Mouse (Mus musculus) limb, embryonic 14.5 days (tissue): Measurements from ENCODE around the gene Tfdp1. TPM values are rescaled to one million over a fixed set of nuclear protein-coding genes. Genes with fewer than 3 reads are reported as not detected.

ENCODE experiments used
- ATAC-seq: fragments of 200-750 bp; cut with Nextera tagmentation; 2 replicates; pipeline ENCODE4 v1.8.0; 2017; ENCODE audit warnings: low read depth, moderate number of reproducible peaks, moderate TSS enrichment; ENCODE audit not compliant: low FRiP score
- DNase-seq: peaks from one replicate; pipeline ENCODE4 v3.0.0-alpha.2; 2015; ENCODE audit warnings: low spot score
- H3K27ac ChIP-seq: fragments of 300-500 bp; sonication (generic); replicated peaks from 2 replicates; pipeline ENCODE4 v1.5.1; 2014; ENCODE audit warnings: low read depth, mild to moderate bottlenecking, low read length, moderate library complexity, mixed read lengths
- H3K27me3 ChIP-seq: fragments of 300-500 bp; sonication (generic); 2 replicates; pipeline ENCODE4 v1.6.1; 2014; ENCODE audit warnings: low read length, mixed read lengths; ENCODE audit not compliant: control insufficient read depth, insufficient read depth
- H3K36me3 ChIP-seq: fragments of 300-500 bp; sonication (generic); 2 replicates; pipeline ENCODE4 v1.6.1; 2014; ENCODE audit warnings: mild to moderate bottlenecking, low read length, moderate library complexity, mixed read lengths; ENCODE audit not compliant: control insufficient read depth, insufficient read depth
- H3K4me1 ChIP-seq: fragments of 300-500 bp; sonication (generic); 2 replicates; pipeline ENCODE4 v1.6.1; 2014; ENCODE audit warnings: antibody characterized with exemption, low read length, mixed read lengths; ENCODE audit not compliant: control insufficient read depth, insufficient read depth
- H3K4me2 ChIP-seq: fragments of 300-500 bp; sonication (generic); replicated peaks from 2 replicates; pipeline ENCODE4 v1.6.1; 2014; ENCODE audit warnings: low read depth, mild to moderate bottlenecking, low read length, moderate library complexity; ENCODE audit not compliant: severe bottlenecking
- H3K4me3 ChIP-seq: fragments of 300-500 bp; sonication (generic); replicated peaks from 2 replicates; pipeline ENCODE4 v1.5.1; 2014; ENCODE audit warnings: low read length
- H3K9ac ChIP-seq: fragments of 300-500 bp; sonication (generic); 2 replicates; pipeline ENCODE4 v1.6.1; 2014; ENCODE audit warnings: mild to moderate bottlenecking, low read depth, low read length, moderate library complexity; ENCODE audit not compliant: severe bottlenecking
- H3K9me3 ChIP-seq: fragments of 300-500 bp; sonication (generic); 2 replicates; pipeline ENCODE4 v1.6.1; 2016; ENCODE audit warnings: low read length; ENCODE audit not compliant: control insufficient read depth
- POLR2A ChIP-seq: fragments of 200-500 bp; IDR thresholded peaks from 2 replicates; pipeline ENCODE4 v1.8.0; 2012; ENCODE audit warnings: inconsistent platforms, mild to moderate bottlenecking, moderate library complexity, borderline replicate concordance; ENCODE audit not compliant: insufficient read depth, insufficient read length; ENCODE audit errors: extremely low read depth
- WGBS: fragments of 180-500 bp; shearing (Covaris S2); extraction: QIAGEN DNeasy Blood & Tissue Kit; methylation state at CpG from one replicate; pipeline ENCODE4 v1.1.7; 2014; 5-methylcytosine and 5-hydroxymethylcytosine counted together
- polyA plus RNA-seq, 2 experiments: library from polyadenylated mRNA; depleted of rRNA in 1 of 2; stranded (reverse) in 1 of 2; unstranded in 1 of 2; fragments of >200 nt; fragmentation: Nextera tagmentation in 1 of 2; extraction: Ambion mirVana in 1 of 2; gene quantifications; 2 replicates each; pipeline versions ENCODE4 v1.2.1 to v1.2.3; 2012 to 2014

Gene Tfdp1
- polyA plus RNA-seq, 2 experiments, result 162 to 230 TPM

DNA sequence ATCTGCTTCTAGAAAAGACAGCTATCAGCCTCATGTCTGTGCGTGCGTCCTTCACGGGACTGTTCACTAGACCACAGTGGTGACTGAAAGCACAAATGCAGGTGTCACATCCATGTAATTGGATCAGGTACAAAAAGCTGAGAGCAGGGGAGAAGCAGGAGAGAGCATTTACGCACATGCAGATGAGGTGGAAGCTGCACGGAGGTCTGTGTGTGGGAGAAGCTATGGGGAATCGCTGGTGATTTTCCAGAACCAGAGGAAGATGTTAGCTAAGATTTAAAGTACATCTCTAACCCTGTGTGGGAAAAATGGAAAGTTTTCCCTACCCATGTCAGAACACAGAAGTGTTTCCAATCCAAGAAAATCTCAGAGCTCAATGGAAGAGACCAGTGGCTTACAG, 33.1 kb upstream of the Tfdp1 start:
- 92% methylated on average over 6 of the region's 6 CpGs for WGBS
- Histone ChIP-seq H3K9ac (no peak overlapping the region), H3K4me2 (no peak overlapping the region), H3K27ac (no peak overlapping the region), H3K36me3 (peaks cover 56% of the 10 kb centered on the region), H3K9me3 (no peaks in the 10 kb centered on the region), H3K27me3 (no peaks in the 10 kb centered on the region), H3K4me3 (no peak overlapping the region), H3K4me1 (no peaks in the 10 kb centered on the region)
- no peak for TF ChIP-seq POLR2A
- DNase-seq (no peak), ATAC-seq (no peak)

DNA sequence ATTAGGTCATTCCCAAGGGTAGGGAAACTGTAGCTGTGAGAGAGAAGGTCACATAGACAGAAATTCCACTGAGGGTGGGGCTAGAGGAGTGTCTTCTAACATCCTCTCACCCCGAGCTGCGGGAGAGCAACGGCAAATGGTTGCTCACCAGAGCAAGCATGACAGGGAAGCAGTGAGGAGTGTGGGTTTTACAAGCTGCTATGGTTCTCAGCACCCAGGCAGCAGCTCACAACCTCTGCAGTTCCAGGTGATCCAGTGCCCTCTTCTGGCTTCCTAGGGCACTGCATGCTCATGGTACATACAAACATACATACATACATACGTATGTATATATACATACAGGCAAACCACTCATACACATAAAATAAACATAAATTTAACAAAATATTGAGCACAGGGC, 32.7 kb upstream of the Tfdp1 start:
- Histone ChIP-seq H3K9me3 (no peaks in the 10 kb centered on the region), H3K9ac (no peak overlapping the region), H3K36me3 (peaks cover 54% of the 10 kb centered on the region), H3K4me3 (no peak overlapping the region), H3K27me3 (no peaks in the 10 kb centered on the region), H3K4me2 (no peak overlapping the region), H3K27ac (no peak overlapping the region), H3K4me1 (no peaks in the 10 kb centered on the region)
- TF ChIP-seq POLR2A, result no peak
- no peak for DNase-seq
- 94% methylated on average over 4 of the region's 4 CpGs for WGBS
- ATAC-seq, result no peak

DNA sequence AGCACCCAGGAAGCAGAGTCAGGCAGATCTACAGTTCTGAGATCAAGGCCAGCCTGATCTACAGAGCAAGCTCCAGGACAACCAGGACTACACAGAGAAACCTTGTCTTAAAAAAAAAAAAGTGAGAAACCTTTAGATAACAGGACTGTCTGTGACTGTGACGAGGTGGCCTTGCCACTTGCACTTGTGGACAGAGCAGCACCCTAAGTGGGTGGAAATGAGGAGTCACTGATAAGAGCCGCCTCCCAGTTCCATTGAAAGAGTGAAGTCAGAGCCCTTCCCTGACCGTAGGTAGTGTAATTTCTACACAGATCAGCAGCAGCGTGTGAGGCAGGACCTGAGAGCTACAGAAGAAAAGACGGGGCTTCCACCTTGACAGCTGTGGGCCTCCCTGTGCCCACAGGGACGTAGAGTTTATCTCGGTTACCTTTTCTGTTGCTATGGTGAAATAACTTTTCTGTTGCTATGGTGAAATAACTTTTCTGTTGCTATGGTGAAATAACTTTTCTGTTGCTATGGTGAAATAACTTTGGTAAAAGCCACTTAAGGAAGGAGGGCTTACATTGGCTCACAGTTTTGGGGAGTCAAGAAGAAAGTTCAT, 32.1 kb upstream of the Tfdp1 start:
- no peak for ATAC-seq

DNA sequence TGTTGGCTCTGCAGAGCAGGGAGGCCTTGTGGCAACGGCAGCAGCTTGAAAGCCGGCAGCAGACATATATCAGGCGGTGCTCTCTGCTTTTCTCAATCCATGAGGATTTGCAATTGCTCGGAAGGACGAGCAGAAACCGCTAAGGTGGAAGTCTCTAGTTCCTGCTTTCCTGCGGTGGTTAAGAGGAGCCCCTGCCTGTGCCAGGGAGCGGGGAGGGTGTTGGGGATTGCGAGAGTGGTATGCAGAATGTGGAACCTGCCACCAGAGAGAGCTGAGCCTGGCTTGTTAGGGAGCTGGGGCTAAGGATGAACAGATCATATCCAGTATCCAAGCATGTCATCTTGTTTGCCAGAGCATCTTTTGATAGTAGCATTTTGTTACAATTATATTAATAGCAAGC, 31.6 kb upstream of the Tfdp1 start:
- ATAC-seq (no peak), DNase-seq (no peak)
- Histone ChIP-seq H3K4me1 (no peaks in the 10 kb centered on the region), H3K9me3 (no peaks in the 10 kb centered on the region), H3K4me2 (no peak overlapping the region), H3K27ac (no peak overlapping the region), H3K9ac (no peak overlapping the region), H3K4me3 (no peak overlapping the region), H3K27me3 (no peaks in the 10 kb centered on the region), H3K36me3 (peaks cover 54% of the 10 kb centered on the region)
- no peak for TF ChIP-seq POLR2A
- WGBS, result 87% methylated on average over 9 of the region's 9 CpGs

More for the DNA sequence above, 32.1 kb upstream of the Tfdp1 start:
- H3K27me3 ChIP-seq, result no peaks in the 10 kb centered on the region
- no peaks in the 10 kb centered on the region for H3K4me1 ChIP-seq
- no peak overlapping the region for H3K4me3 ChIP-seq
- no peak overlapping the region for H3K4me2 ChIP-seq
- TF ChIP-seq POLR2A, result no peak
- no peaks in the 10 kb centered on the region for H3K9me3 ChIP-seq
- no peak for DNase-seq
- peaks cover 58% of the 10 kb centered on the region for H3K36me3 ChIP-seq
- no peak overlapping the region for H3K27ac ChIP-seq
- WGBS, result 82% methylated on average over 7 of the region's 7 CpGs
- no peak overlapping the region for H3K9ac ChIP-seq

DNA sequence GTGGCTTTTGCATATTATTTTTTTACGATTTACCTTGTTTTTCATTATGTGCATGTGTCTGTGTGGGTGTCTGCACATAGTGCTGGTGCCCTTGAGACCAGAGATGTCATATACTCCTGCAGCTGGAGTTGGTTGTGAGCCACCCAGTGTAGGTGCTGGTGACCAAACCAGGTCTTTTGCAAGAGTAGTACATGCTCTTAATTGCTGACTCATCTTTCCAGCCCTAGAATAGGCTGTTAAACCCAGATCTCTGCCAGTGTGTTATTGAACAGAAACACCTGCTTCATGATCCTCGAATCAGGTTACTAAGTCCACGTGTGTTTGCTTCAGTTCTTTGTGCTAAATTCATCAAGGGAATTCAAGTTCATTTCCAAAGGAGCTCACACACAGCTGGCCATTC, 23.6 kb upstream of the Tfdp1 start:
- peaks cover 63% of the 10 kb centered on the region for H3K36me3 ChIP-seq
- H3K9me3 ChIP-seq, result no peaks in the 10 kb centered on the region
- no peaks in the 10 kb centered on the region for H3K27me3 ChIP-seq
- DNase-seq (no peak), ATAC-seq (no peak)
- H3K4me1 ChIP-seq, result no peaks in the 10 kb centered on the region
- no peak overlapping the region for H3K4me2 ChIP-seq
- no peak for TF ChIP-seq POLR2A
- H3K27ac ChIP-seq, result no peak overlapping the region
- no peak overlapping the region; the same call in 1 of the 2 replicates for H3K9ac ChIP-seq
- 75% methylated on average over 3 of the region's 3 CpGs for WGBS
- H3K4me3 ChIP-seq, result no peak overlapping the region

DNA sequence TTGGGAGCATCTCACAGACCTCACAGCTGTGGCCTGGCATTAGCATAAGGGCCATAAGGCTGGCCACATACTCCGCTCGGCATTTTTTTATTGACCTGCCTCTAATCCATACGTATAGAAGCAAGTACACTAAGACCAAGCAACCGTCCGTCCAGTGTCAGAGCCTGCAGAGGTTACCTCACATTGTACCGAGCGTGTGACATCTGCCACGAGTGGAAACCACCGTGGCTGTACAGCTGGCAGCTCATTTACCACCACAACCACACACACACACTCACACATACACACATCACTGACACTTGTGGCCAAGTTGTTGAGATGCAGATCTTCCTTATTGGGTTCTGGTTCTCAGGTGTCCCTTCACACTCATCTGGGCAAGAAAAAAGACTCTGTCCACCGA, 21.9 kb upstream of the Tfdp1 start:
- WGBS, result 84% methylated on average over 10 of the region's 10 CpGs
- ATAC-seq, result no peak
- no peak for TF ChIP-seq POLR2A

More for the DNA sequence above, 21.9 kb upstream of the Tfdp1 start:
- H3K9me3 ChIP-seq, result no peaks in the 10 kb centered on the region
- peaks cover 57% of the 10 kb centered on the region for H3K36me3 ChIP-seq
- no peak overlapping the region for H3K27ac ChIP-seq
- H3K4me1 ChIP-seq, result no peaks in the 10 kb centered on the region
- H3K4me2 ChIP-seq, result no peak overlapping the region
- no peaks in the 10 kb centered on the region for H3K27me3 ChIP-seq
- H3K4me3 ChIP-seq, result no peak overlapping the region
- DNase-seq, result no peak
- no peak overlapping the region for H3K9ac ChIP-seq
